Mouse (Mus musculus) bone marrow macrophage, adult 2 months (primary cell): ENCODE data around the gene Gm49342.

Experiments
- CTCF ChIP-seq: IDR thresholded peaks from 2 replicates; pipeline ENCODE4 v1.5.1; 2012; ENCODE audit warnings: low read depth, mild to moderate bottlenecking, low read length, moderate library complexity
- POLR2A ChIP-seq: IDR thresholded peaks from 2 replicates; pipeline ENCODE4 v1.6.1; 2012; ENCODE audit warnings: mild to moderate bottlenecking, low read depth, low read length, borderline replicate concordance

DNA sequence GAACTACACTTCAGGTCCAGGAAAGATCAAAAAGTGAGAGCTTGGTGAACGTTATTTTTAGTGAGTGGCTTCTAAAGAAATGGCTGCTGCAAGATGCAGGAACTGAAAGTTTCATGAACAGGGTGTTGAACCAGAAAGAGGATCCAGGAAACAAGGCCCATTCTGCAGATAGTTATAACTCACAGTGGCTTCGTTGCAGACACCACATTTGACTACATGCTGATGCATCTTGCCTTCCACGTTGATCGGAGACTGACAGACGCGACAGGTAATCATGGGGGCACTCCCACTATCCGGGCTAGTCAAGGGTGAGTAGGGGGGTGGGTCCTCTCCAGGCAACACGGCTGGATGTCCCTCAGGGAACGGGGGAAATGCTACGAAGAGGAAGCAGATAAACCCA, 14.4 kb upstream of the Gm49342 start:
- no peak for TF ChIP-seq CTCF
- no peak for TF ChIP-seq POLR2A
